ENCODE assay signal across 8 mouse cellular contexts in the genomic region with DNA sequence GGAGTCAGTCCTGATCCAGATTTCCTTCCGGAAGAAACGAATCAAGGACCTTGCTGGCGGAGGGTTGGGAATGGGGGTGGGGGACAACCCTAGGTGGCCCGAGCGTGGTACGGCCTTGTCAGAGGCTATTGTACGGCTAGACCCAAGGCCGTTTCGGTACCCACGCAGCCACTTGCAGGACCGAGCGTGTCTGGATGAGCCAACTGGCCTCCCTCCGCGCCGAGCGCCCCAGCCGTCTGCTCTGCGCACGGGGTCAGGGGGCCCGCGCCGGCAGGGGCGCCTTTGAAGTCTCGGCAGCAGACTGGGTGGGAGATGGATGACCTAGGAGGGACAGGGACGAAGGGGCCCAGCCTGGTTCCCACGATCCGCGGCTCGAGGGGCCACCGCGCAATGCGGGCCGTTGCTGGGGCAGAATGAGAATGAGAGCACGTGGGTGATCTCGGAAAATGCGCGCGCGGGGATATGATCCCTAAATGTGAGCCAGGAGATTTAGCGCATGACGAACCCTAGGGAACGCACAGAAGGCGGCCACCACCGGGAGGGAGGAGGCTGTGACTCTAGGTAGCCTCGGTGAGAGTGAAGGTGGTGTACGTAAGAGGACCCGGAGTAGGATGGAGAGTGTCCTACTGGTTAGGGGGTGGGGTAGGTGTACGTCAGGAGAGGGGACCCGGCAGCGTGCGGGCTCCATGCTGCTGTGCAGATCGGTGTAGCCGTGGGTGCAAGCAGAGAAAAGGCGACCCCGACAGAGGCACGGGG.
DNase-seq lines count a peak whose midpoint lies in the region; ATAC-seq and TF ChIP-seq lines count a peak whose summit lies in the region.

No protein-coding gene starts in this region.

- TF ChIP-seq CTCF in layer of hippocampus, adult 2 months (conservative IDR thresholded peaks at IDR 0.05) = no peak

- under 1% methylated on average over 56 of the region's 56 CpGs for WGBS in forebrain, embryonic 10.5 days
- WGBS in liver, embryonic 16.5 days (ENCODE audit: insufficient replicate concordance) = under 1% methylated on average over 56 of the region's 56 CpGs

- peaks cover 28% of the 10 kb centered on the region for H3K4me1 ChIP-seq in forebrain, embryonic 10.5 days
- H3K4me1 ChIP-seq in liver, embryonic 16.5 days (ENCODE audit: control insufficient read depth, low read depth, low read length) = no peaks in the 10 kb centered on the region; the same call in none of the 2 replicates

- no peak overlapping the region for H3K27ac ChIP-seq in layer of hippocampus, adult 2 months
- H3K27ac ChIP-seq in forebrain, embryonic 10.5 days = peak overlapping the region; percentile 95
- no peak overlapping the region for H3K27ac ChIP-seq in liver, embryonic 16.5 days (ENCODE audit: low read length)

- ATAC-seq in liver, embryonic 16.5 days (ENCODE audit: low read depth) = peak; percentile 32; the same call in 1 of the 2 replicates
- ATAC-seq in monocyte, adult 5-6 weeks (replicated peaks; ENCODE audit: insufficient number of reproducible peaks, low FRiP score, low TSS enrichment, poor library complexity, severe bottlenecking) = no peak

- no peak for DNase-seq in layer of hippocampus, adult 2 months (ENCODE audit: low spot score in 2 of 2)
- no peak for DNase-seq in layer of hippocampus, adult 9-10 months (ENCODE audit: low spot score)
- peak; percentile 7 for DNase-seq in adrenal gland, adult 8-10 months
- peak; percentile 76 for DNase-seq in forebrain, embryonic 10.5 days (ENCODE audit: extremely low spot score, low spot score)
- peak; percentile 5 for DNase-seq in induced T-regulatory cell, adult 2 months (ENCODE audit: low read depth)
- DNase-seq in ovary, adult 18-20 months (ENCODE audit: low spot score) = peak; percentile 8

- H3K4me2 ChIP-seq in liver, embryonic 16.5 days (ENCODE audit: low read depth, low read length) = peak overlapping the region; percentile 74

- H3K9me3 ChIP-seq in forebrain, embryonic 10.5 days = no peaks in the 10 kb centered on the region
- H3K9me3 ChIP-seq in liver, embryonic 16.5 days (replicated peaks; ENCODE audit: control insufficient read depth, low read length) = no peaks in the 10 kb centered on the region

- no peak overlapping the region for H3K9ac ChIP-seq in liver, embryonic 16.5 days (ENCODE audit: low read depth, low read length)

- peaks cover 18% of the 10 kb centered on the region for H3K27me3 ChIP-seq in forebrain, embryonic 10.5 days (ENCODE audit: poor library complexity, severe bottlenecking)
- H3K27me3 ChIP-seq in liver, embryonic 16.5 days (ENCODE audit: control insufficient read depth, insufficient read depth, low read depth, low read length) = peaks cover 22% of the 10 kb centered on the region

- H3K4me3 ChIP-seq in layer of hippocampus, adult 2 months = peak overlapping the region; percentile 28
- peak overlapping the region; percentile 71 for H3K4me3 ChIP-seq in forebrain, embryonic 10.5 days
- H3K4me3 ChIP-seq in liver, embryonic 16.5 days (ENCODE audit: low read depth, low read length) = peak overlapping the region; percentile 54

- H3K36me3 ChIP-seq in forebrain, embryonic 10.5 days (replicated peaks) = no peaks in the 10 kb centered on the region
- no peaks in the 10 kb centered on the region for H3K36me3 ChIP-seq in liver, embryonic 16.5 days (ENCODE audit: control insufficient read depth, insufficient read depth)

Comparison
In these comparisons a context has a peak if more than half of its experiments do, and no peak if none do; other contexts are left out.
1. DNase-seq: peak in adrenal gland, adult 8-10 months (single experiment), forebrain, embryonic 10.5 days (single experiment), induced T-regulatory cell, adult 2 months (single experiment) and ovary, adult 18-20 months (single experiment); none in layer of hippocampus, adult 2 months (0 of 2) and layer of hippocampus, adult 9-10 months (single experiment).
2. Peak in every context shown above with its lines, with median percentiles within 50 percentile points of each other: H3K4me3 ChIP-seq.